Mouse (Mus musculus) heart, adult 2 months (tissue): Measurements from ENCODE around the gene 9130019O22Rik.

ENCODE experiments used
- CTCF ChIP-seq: fragments of 200-600 bp; IDR thresholded peaks from 2 replicates; pipeline ENCODE4 v1.8.1; 2022; ENCODE audit warnings: antibody characterized with exemption, mild to moderate bottlenecking, moderate library complexity
- POLR2A ChIP-seq: fragments of 200-500 bp; IDR thresholded peaks from 2 replicates; pipeline ENCODE4 v1.6.1; 2011; ENCODE audit warnings: mild to moderate bottlenecking, low read depth, low read length, control low read depth; ENCODE audit not compliant: insufficient read depth

DNA sequence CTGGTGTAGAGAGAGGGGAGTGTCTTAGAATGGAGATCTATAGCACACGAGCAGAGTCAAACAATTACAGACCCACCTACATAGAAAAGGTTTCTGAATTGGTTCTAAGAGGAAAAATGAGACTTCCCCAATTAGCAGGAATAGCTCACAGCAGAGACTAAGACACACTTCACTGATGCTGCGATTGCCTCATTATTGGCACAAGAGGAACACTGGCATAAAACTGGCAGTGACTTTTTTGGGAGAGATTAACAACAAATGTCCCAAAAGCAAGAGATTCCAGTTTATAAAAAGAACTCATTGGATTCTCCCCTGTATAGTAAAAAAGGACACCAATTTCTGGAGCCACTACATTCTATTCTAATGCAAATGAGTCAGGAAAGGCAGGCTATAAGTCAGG is 29.1 kb downstream of the 9130019O22Rik start:
- TF ChIP-seq CTCF, result no peak
- TF ChIP-seq POLR2A, result no peak
